Comparison of ENCODE assay signal across 9 mouse cellular contexts in the genomic region with DNA sequence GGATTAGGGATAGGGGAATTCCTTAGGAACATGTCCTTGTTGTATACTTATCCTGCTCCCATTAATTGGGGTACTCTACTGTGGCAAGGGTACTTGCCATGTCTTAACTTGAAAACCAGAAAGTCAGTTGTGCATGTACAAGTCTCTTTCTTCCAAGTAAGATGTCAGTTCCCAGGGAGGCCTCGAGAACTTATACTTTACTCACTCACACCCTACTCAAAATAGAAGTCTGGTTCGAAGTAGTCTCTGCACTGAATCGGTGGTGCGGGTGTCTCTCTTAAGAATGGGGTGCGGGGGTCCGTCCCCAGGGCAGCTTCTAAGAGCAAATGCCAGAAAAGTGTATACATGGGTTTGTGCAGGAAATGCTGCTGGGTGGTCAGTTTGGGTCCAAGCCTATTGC. TPM values are rescaled to one million over a fixed set of nuclear protein-coding genes. Genes with fewer than 3 reads are reported as not detected.
DNase-seq lines count a peak whose midpoint lies in the region; ATAC-seq and TF ChIP-seq lines count a peak whose summit lies in the region.
"Had no signal": no experiment of that assay in that cellular context is flagged by ENCODE, and none has a peak within 500 bp of the region (broad histone marks: within the 10 kb centered on the region; RNA-seq: fewer than 3 reads in every experiment).

No protein-coding gene starts in this region.

- H3K27ac ChIP-seq in hindbrain, embryonic 14.5 days, result no peak overlapping the region
- H3K27ac ChIP-seq in hindbrain, embryonic 16.5 days (ENCODE audit: low read depth, low read length), result no peak overlapping the region
- H3K27ac ChIP-seq in kidney, postnatal 0 days, result no peak overlapping the region
- no peak overlapping the region for H3K27ac ChIP-seq in liver, adult 2 months (replicated peaks; ENCODE audit: insufficient read depth, low read depth, low read length)
- H3K27ac ChIP-seq: neural tube, embryonic 13.5 days had no signal

- no peak for TF ChIP-seq CTCF in kidney, postnatal 0 days (IDR thresholded peaks at IDR 0.05; ENCODE audit: low read depth)
- no peak for TF ChIP-seq CTCF in liver, adult 2 months (IDR thresholded peaks at IDR 0.05; ENCODE audit: low read depth, low read length)

- no peak for ATAC-seq in hindbrain, embryonic 14.5 days (ENCODE audit: low FRiP score)
- no peak for ATAC-seq in hindbrain, embryonic 16.5 days
- ATAC-seq in kidney, postnatal 0 days (replicated peaks; ENCODE audit: low FRiP score, low read depth), result no peak

- 87% methylated on average over 6 of the region's 6 CpGs for WGBS in hindbrain, embryonic 14.5 days
- 88% methylated on average over 6 of the region's 6 CpGs for WGBS in hindbrain, embryonic 16.5 days
- WGBS in kidney, postnatal 0 days, result 85% methylated on average over 6 of the region's 6 CpGs
- WGBS in liver, adult 2 months, result 89% methylated on average over 6 of the region's 6 CpGs

- TF ChIP-seq POLR2A in liver, adult 2 months (IDR thresholded peaks at IDR 0.05; ENCODE audit: extremely low read depth, insufficient read depth, low read length), result no peak

- peaks cover 4% of the 10 kb centered on the region; the same call in 1 of the 2 replicates for H3K79me2 ChIP-seq in liver, adult 2 months (ENCODE audit: control insufficient read depth, insufficient read depth, low read length)

- H3K9ac ChIP-seq in hindbrain, embryonic 14.5 days, result no peak overlapping the region
- H3K9ac ChIP-seq in hindbrain, embryonic 16.5 days (ENCODE audit: low read depth, low read length), result no peak overlapping the region
- no peak overlapping the region for H3K9ac ChIP-seq in kidney, postnatal 0 days (ENCODE audit: low read depth, low read length)
- no peak overlapping the region for H3K9ac ChIP-seq in liver, adult 2 months (ENCODE audit: low read depth, low read length)
- H3K9ac ChIP-seq: neural tube, embryonic 13.5 days had no signal

- peak; percentile 98 for DNase-seq in hindbrain, embryonic 14.5 days (ENCODE audit: low spot score)
- DNase-seq in adrenal gland, postnatal 25 days, result peak; percentile 85
- DNase-seq in fibroblast of lung, adult 2 months (ENCODE audit: low read depth), result peak; percentile 87
- DNase-seq in kidney, postnatal 0 days (ENCODE audit: low spot score), result peak; percentile 97
- DNase-seq in liver, adult 2 months (ENCODE audit: extremely low read depth, low read depth, low spot score), result peak; percentile 85
- peak; percentile 84 for DNase-seq in right cerebral cortex, postnatal 14 days
- DNase-seq in urinary bladder, postnatal 36 days (ENCODE audit: low spot score in 2 of 2), result peak; percentile 93 to 100

- no peaks in the 10 kb centered on the region for H3K36me3 ChIP-seq in hindbrain, embryonic 14.5 days (replicated peaks; ENCODE audit: control insufficient read depth, insufficient read depth)
- no peaks in the 10 kb centered on the region for H3K36me3 ChIP-seq in hindbrain, embryonic 16.5 days (ENCODE audit: control insufficient read depth, insufficient read depth, low read length)
- H3K36me3 ChIP-seq in kidney, postnatal 0 days (ENCODE audit: insufficient read depth, low read length), result no peaks in the 10 kb centered on the region
- no peaks in the 10 kb centered on the region for H3K36me3 ChIP-seq in liver, adult 2 months (ENCODE audit: control insufficient read depth, insufficient read depth, low read length)
- H3K36me3 ChIP-seq: neural tube, embryonic 13.5 days had no signal

- no peaks in the 10 kb centered on the region for H3K4me1 ChIP-seq in hindbrain, embryonic 14.5 days (replicated peaks; ENCODE audit: control insufficient read depth, insufficient read depth, low read length)
- H3K4me1 ChIP-seq in hindbrain, embryonic 16.5 days (ENCODE audit: control insufficient read depth, insufficient read depth, low read depth, low read length), result no peaks in the 10 kb centered on the region
- no peaks in the 10 kb centered on the region for H3K4me1 ChIP-seq in kidney, postnatal 0 days (replicated peaks; ENCODE audit: insufficient read depth, low read length)
- peaks cover 3% of the 10 kb centered on the region; the same call in 1 of the 2 replicates for H3K4me1 ChIP-seq in liver, adult 2 months (ENCODE audit: control insufficient read depth, insufficient read depth, low read length)

- H3K4me2 ChIP-seq in hindbrain, embryonic 14.5 days (replicated peaks), result no peak overlapping the region
- H3K4me2 ChIP-seq in hindbrain, embryonic 16.5 days (ENCODE audit: low read length), result no peak overlapping the region
- no peak overlapping the region for H3K4me2 ChIP-seq in kidney, postnatal 0 days (ENCODE audit: low read length)

- no peak overlapping the region for H3K4me3 ChIP-seq in hindbrain, embryonic 14.5 days (replicated peaks; ENCODE audit: low read length)
- H3K4me3 ChIP-seq in hindbrain, embryonic 16.5 days (ENCODE audit: low read length), result no peak overlapping the region
- no peak overlapping the region for H3K4me3 ChIP-seq in kidney, postnatal 0 days (replicated peaks; ENCODE audit: low read depth, low read length)
- no peak overlapping the region for H3K4me3 ChIP-seq in liver, adult 2 months (ENCODE audit: insufficient read depth, low read depth, low read length)
- H3K4me3 ChIP-seq: neural tube, embryonic 13.5 days had no signal

- no peaks in the 10 kb centered on the region for H3K9me3 ChIP-seq in hindbrain, embryonic 14.5 days (ENCODE audit: control insufficient read depth, low read length)
- no peaks in the 10 kb centered on the region for H3K9me3 ChIP-seq in hindbrain, embryonic 16.5 days (ENCODE audit: control insufficient read depth, low read length)
- H3K9me3 ChIP-seq in kidney, postnatal 0 days (replicated peaks; ENCODE audit: low read length), result no peaks in the 10 kb centered on the region
- H3K9me3 ChIP-seq: neural tube, embryonic 13.5 days had no signal

- H3K27me3 ChIP-seq in hindbrain, embryonic 14.5 days (ENCODE audit: control insufficient read depth, insufficient read depth, low read length), result no peaks in the 10 kb centered on the region
- no peaks in the 10 kb centered on the region for H3K27me3 ChIP-seq in hindbrain, embryonic 16.5 days (replicated peaks; ENCODE audit: control insufficient read depth, insufficient read depth, low read length)
- no peaks in the 10 kb centered on the region for H3K27me3 ChIP-seq in kidney, postnatal 0 days (ENCODE audit: insufficient read depth, low read length)
- no peaks in the 10 kb centered on the region for H3K27me3 ChIP-seq in liver, adult 2 months (ENCODE audit: control insufficient read depth, insufficient read depth, low read length)
- H3K27me3 ChIP-seq: neural tube, embryonic 13.5 days had no signal

RNA-seq across cellular contexts. Expression of a gene that starts 2.1 kb away (rescaled TPM):
- polyA plus RNA-seq in hindbrain, embryonic 14.5 days (2014; fragmentation: Nextera tagmentation; extraction: Ambion mirVana), result 115 and 125 TPM in 2 replicates
- 98.7 and 103 TPM in 2 replicates for polyA plus RNA-seq in hindbrain, embryonic 16.5 days (2015; fragmentation: Nextera tagmentation; extraction: Ambion mirVana)
- 48.2 and 55.7 TPM in 2 replicates for total RNA-seq in adrenal gland, postnatal 25 days (2021)
- 43.7 and 47.0 TPM in 2 replicates for polyA plus RNA-seq in kidney, postnatal 0 days (2015; fragmentation: Nextera tagmentation; extraction: Ambion mirVana)
- 26.7 and 29.5 TPM in 2 replicates for total RNA-seq in liver, adult 2 months (2014; rRNA removed)
- 7.1 and 8.2 TPM in 2 replicates for polyA plus RNA-seq in liver, adult 2 months (2012; rRNA removed)

RNA-seq across cellular contexts. Expression of a gene that starts 2.8 kb away (rescaled TPM):
- polyA plus RNA-seq in hindbrain, embryonic 14.5 days (2014; fragmentation: Nextera tagmentation; extraction: Ambion mirVana), result 36.2 and 38.7 TPM in 2 replicates
- 51.2 and 54.4 TPM in 2 replicates for polyA plus RNA-seq in hindbrain, embryonic 16.5 days (2015; fragmentation: Nextera tagmentation; extraction: Ambion mirVana)
- 54.3 and 59.3 TPM in 2 replicates for total RNA-seq in adrenal gland, postnatal 25 days (2021)
- polyA plus RNA-seq in kidney, postnatal 0 days (2015; fragmentation: Nextera tagmentation; extraction: Ambion mirVana), result 32.5 and 36.9 TPM in 2 replicates
- total RNA-seq in liver, adult 2 months (2014; rRNA removed), result 8.7 and 10.8 TPM in 2 replicates
- 3.5 and 3.6 TPM in 2 replicates for polyA plus RNA-seq in liver, adult 2 months (2012; rRNA removed)
